Mouse (Mus musculus) thymus, postnatal 14 days (tissue): ENCODE measurements around the gene Adam12.

Source experiments
- DNase-seq: peaks from one replicate; pipeline ENCODE4 v3.0.0; 2021

The Adam12 gene

GRCm38 (mm10) chr7:134079980-134080725 lies 151.8 kb downstream of the Adam12 start:
- DNase-seq: no peak

DNA sequence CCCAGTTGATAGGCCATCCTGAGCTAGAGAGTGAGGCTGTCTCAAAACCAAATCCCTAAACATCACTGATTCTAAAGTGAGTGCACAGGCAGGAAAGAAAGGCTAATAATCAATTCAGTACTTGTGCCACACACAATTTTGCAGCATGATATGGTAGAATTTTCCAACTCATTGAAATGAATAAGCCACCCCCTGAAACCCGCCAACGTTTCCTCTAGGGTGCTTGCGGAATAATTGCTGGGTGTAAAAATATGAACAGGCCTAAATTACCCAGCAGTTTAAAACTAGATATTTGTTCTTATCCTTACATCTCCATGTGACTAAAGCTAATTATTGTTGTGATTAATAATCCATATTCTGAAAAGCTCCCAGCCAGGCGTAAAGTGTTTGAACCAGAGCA lies 154.3 kb downstream of the Adam12 start:
- no peak for DNase-seq

DNA sequence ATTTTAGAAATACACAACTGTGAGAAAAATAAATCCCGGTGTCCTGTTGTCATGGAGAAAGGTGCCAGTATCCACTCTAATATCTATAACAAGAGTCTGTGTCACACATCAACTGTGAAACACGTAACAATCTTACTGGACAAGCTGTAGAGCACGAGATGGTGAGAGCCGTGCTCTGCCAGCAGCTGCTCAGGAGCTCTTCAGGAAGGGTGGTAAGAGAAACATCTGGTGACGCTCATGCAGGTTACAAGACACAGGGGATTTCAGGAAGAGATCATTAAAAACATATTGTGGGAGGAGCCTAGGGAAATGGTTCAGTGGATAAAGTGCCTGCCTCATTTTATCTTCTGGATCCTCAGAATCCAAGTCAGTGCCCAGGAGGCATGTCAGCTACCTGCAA lies 158.9 kb downstream of the Adam12 start:
- no peak for DNase-seq

GRCm38 (mm10) chr7:134071153-134071885 lies 160.6 kb downstream of the Adam12 start:
- no peak for DNase-seq

DNA sequence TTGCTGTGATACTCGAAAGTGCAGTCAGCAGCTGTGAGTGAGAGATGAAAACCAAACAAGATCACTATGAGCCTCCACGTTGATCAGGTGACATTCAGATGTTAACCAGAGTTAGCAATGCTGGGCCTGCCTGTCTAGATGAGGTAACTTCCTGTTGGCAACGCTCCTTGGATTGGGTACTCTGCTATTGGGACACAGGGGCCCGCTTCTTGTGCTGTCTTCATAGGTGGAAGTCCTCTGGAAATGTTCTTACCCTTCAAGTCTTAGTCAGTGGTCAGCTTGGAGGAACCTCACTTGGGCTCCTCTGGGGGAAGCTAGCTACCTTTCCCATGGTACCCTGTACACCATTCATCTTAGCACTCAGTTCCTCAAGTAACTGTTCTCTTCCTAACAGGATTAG lies 169.3 kb downstream of the Adam12 start:
- DNase-seq: no peak

GRCm38 (mm10) chr7:134052486-134052885 lies 179.5 kb downstream of the Adam12 start:
- DNase-seq: no peak

- no peak for DNase-seq
Measured at GRCm38 (mm10) chr7:134050371-134050770, 181.6 kb downstream of the Adam12 start.

DNA sequence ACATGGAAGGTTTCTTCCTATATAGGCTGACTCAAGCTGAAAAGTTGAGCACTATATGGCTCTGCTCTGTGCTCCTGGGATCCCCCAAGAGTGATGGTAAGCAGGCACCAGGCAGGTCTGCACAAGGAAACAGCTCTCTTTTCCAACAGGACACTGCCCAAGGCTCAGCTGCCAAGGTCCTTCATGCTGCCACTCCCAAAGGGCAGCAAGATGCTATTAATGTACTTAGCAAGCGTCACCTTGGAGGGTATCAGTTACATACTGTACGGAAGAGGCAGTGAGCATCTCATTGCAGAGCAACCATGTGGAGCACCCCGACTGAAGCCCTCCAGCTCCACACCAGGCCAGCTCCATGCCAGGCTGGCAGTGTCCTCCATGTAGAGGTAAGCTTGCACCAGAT lies 185.6 kb downstream of the Adam12 start:
- no peak for DNase-seq

- DNase-seq: no peak
Measured at GRCm38 (mm10) chr7:134043576-134043975, 188.4 kb downstream of the Adam12 start.

DNA sequence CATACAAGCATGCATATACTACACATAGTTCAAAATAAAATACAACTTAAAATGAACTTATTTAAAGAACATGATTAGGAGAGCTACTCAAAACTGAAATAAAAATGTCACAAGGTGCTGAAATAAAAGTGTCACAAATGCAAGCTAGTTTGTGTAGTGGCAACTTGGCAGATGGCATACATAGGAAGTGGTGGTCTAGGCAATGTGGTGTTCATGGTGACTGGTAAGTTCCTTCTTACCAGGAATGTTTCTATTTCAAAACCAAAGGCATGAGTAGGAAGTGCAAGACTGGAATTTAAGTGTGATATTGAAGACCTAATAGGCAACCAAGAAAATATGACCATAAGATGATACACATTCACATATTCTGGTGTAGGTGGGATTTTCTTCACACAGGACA lies 189.3 kb downstream of the Adam12 start:
- DNase-seq: no peak

- no peak for DNase-seq
Measured at GRCm38 (mm10) chr7:134033939-134034338, 198.0 kb downstream of the Adam12 start.

DNA sequence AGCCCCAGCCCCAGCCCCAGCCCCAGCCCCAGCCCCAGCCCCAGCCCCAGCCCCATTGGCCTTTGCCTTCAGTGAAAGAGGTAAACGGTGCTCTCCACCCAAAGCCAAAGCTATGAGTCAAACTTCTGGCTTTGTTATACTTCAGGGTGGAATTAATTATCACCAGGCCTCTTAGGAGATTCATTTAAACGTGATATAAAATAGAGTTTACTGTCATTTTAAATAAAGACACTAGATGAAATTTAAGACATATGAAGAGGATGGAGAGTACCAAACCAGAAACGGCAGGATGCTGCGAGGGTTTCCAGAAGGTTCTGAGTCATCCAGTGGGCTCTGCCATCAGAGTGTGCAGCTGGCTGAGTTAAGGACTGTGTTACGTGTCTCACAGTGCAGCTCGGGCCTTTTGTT lies 199.0 kb downstream of the Adam12 start:
- DNase-seq: no peak

DNA sequence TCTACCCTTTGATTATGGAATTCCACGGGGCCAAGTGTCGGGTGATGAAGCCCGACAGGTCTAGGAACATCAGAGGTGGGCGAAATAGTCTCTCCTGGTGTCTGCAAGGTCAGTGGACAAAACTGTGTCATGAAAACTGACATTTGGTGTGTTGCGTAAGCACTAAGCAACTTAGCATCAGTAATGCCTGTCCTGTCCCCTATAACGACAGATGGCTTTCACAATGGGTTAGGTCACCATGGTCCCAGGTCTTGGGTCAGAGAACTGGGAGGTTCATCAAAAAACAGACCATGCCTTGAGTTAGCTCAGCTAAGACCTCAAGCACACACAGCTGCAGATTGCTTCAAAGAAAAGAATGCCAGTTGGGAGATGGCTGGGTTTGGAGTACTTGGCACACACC lies 200.2 kb downstream of the Adam12 start:
- DNase-seq: no peak

DNA sequence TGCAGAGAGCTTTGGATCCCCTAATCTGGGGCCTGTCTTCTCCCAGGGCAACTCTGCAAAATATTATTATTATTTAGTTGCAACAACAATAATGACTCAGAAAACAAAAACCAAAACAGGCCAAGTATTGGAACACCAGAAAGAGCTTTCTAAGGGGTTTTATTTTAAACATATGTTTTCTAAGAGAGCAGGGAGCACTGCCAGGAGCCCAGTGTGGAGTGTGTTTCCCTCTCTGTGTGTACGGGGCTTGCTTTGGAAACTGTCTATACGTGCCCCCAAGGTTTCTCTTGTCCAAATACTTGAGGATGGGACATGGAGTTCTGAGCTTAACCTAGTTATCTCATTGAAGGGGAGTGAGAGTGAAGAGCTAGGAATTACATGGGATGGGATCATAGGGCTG lies 200.7 kb downstream of the Adam12 start:
- no peak for DNase-seq

- DNase-seq: no peak
Measured at GRCm38 (mm10) chr7:134028281-134028830, 203.6 kb downstream of the Adam12 start.

- no peak for DNase-seq
Measured at GRCm38 (mm10) chr7:134027020-134027415, 204.9 kb downstream of the Adam12 start.

GRCm38 (mm10) chr7:134026200-134027019 lies 205.5 kb downstream of the Adam12 start:
- no peak for DNase-seq

DNA sequence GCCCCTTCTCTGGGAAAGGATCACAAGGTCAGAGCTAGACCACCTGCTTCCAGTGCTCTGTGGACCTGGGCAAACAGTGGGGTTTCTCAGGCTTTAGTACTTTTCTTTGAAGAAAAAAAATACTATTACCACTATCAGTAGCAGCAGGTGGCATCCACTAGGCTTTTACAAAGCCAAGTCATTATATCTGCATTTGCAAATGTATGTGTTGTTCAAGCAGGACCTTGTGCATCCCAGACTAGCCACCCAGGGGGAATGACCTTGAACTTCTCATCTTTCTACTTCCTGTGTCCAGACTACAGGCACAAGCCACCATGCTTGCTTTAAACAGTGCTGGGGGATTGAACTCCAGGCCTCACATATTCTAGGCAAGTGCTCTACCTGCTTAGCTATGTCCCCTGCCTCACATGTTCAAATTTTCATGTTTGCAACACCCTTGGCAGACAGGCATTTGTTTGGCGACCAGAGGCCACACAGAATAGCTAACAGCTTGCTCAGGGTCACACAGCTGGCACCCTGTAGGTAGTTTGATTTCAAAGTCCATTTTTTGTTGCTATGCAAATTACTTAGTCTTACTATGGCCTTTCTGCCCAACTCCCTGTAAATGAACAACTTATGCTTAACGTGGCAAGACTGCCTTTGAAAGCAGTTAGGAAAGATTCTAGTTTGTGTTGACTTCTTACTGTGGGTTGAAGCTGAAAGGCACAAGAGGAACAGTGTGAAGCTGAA lies 209.6 kb downstream of the Adam12 start:
- no peak for DNase-seq

- no peak for DNase-seq
Measured at GRCm38 (mm10) chr7:134015226-134015625, 216.7 kb downstream of the Adam12 start.

- DNase-seq: no peak
Measured at GRCm38 (mm10) chr7:134014733-134015132, 217.2 kb downstream of the Adam12 start.

- no peak for DNase-seq
Measured at GRCm38 (mm10) chr7:134009157-134009556, 222.8 kb downstream of the Adam12 start.

DNA sequence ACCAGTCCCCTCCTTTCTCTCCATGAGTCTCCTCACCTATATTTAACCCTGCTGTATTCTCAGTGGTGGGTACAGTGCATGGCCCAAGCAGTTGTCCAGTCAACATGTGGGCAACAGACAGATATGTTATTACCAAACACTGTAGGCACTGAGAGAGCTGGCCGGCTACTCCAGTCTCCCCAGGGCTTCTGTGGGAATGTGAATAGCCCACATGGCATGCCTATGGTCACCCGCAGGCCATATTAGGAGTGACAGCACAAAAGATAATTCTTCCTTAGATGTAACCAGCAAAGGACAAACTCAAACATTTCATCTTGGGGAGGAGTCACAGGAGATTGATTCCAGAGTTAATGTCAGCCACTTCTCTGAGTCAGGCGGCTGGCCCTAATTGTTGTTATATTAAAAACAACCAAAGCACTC lies 224.0 kb downstream of the Adam12 start:
- no peak for DNase-seq

- DNase-seq: no peak
Measured at GRCm38 (mm10) chr7:134001581-134001980, 230.4 kb downstream of the Adam12 start.
